Mouse (Mus musculus) intestine, embryonic 14.5 days (tissue): Measurements from ENCODE around the gene Kcne1. TPM values are rescaled to one million over a fixed set of nuclear protein-coding genes. Genes with fewer than 3 reads are reported as not detected.

Experiments used
- ATAC-seq: fragments of 200-750 bp; cut with Nextera tagmentation; replicated peaks from 2 replicates; pipeline ENCODE4 v1.8.0; 2017; ENCODE audit warnings: low read depth, moderate number of reproducible peaks, moderate TSS enrichment, moderate library complexity; ENCODE audit not compliant: low FRiP score, low TSS enrichment
- DNase-seq: peaks from one replicate; pipeline ENCODE4 v3.0.0-alpha.2; 2018; ENCODE audit warnings: low spot score
- H3K27ac ChIP-seq: fragments of 300-500 bp; sonication (generic); 2 replicates; pipeline ENCODE4 v1.5.1; 2014; ENCODE audit warnings: low read depth, mild to moderate bottlenecking, control low read depth
- H3K27me3 ChIP-seq: fragments of 300-500 bp; sonication (generic); replicated peaks from 2 replicates; pipeline ENCODE4 v1.6.1; 2014; ENCODE audit warnings: low read length, control low read depth; ENCODE audit not compliant: control insufficient read depth, insufficient read depth
- H3K36me3 ChIP-seq: fragments of 300-500 bp; sonication (generic); 2 replicates; pipeline ENCODE4 v1.6.1; 2014; ENCODE audit warnings: low read length, control low read depth; ENCODE audit not compliant: control insufficient read depth, insufficient read depth
- H3K4me1 ChIP-seq: fragments of 300-500 bp; sonication (generic); replicated peaks from 2 replicates; pipeline ENCODE4 v1.6.1; 2014; ENCODE audit warnings: low read length, control low read depth, mixed read lengths; ENCODE audit not compliant: control insufficient read depth, insufficient read depth
- H3K4me2 ChIP-seq: fragments of 300-500 bp; sonication (generic); 2 replicates; pipeline ENCODE4 v1.6.1; 2014; ENCODE audit warnings: low read length
- H3K4me3 ChIP-seq: fragments of 300-500 bp; sonication (generic); 2 replicates; pipeline ENCODE4 v1.5.1; 2014; ENCODE audit warnings: low read depth, low read length, control low read depth, mixed read lengths
- H3K9ac ChIP-seq: fragments of 300-500 bp; sonication (generic); 2 replicates; pipeline ENCODE4 v1.6.1; 2014; ENCODE audit warnings: mild to moderate bottlenecking, low read length
- H3K9me3 ChIP-seq: fragments of 300-500 bp; sonication (generic); 2 replicates; pipeline ENCODE4 v1.6.1; 2016; ENCODE audit warnings: low read length, control low read depth; ENCODE audit not compliant: control insufficient read depth
- whole genome bisulfite sequencing: fragments of 180-500 bp; shearing (Covaris S2); extraction: QIAGEN DNeasy Blood & Tissue Kit; methylation state at CpG from one replicate; pipeline ENCODE4 v1.1.7; 2014; 5-methylcytosine and 5-hydroxymethylcytosine counted together
- polyA plus RNA-seq: library from polyadenylated mRNA; unstranded; fragments of >200 nt; fragmentation: Nextera tagmentation; extraction: Ambion mirVana; gene quantifications from 2 replicates; pipeline ENCODE4 v1.2.1, GENCODE M21; 2014

The Kcne1 gene
- polyA plus RNA-seq: 0.32 TPM in 1 of 2 replicates, not detected in the other

DNA sequence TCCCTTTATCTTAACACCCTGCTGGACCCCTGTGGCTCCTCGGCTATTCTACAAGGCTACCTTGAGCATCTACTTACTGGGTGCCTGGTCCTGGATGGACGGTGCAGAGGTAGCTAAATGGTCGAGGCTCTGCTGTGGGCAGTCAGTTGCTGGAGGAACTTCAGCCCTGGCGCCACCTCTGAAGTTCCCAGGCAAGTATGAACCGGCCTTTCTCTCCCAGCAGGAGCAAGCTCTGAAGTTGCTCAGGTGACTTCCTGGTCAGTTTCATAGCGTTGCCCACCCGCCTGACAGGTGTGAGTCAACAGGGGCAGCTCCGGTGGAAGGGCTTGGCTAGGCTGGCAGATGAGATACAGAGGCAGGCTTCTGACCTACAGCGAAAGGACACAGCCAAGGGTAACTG, at the start of gene Kcne1:
Gene Kcne1, minus strand, starts transcription at position 240 of the 400 bp plus-strand sequence.
- Histone ChIP-seq H3K4me2 (peak within 1 kb of the TSS; percentile 18; the same call in 1 of the 2 replicates), H3K27ac (no peak within 1 kb of the TSS), H3K9me3 (no peaks in the 10 kb centered on the region), H3K9ac (no peak within 1 kb of the TSS), H3K36me3 (no peaks in the 10 kb centered on the region), H3K4me1 (peaks cover 4% of the 10 kb centered on the region; the same call in 1 of the 2 replicates), H3K4me3 (no peak within 1 kb of the TSS), H3K27me3 (no peaks in the 10 kb centered on the region)
- WGBS: 48% methylated on average over 9 of the region's 9 CpGs
- ATAC-seq (no peak; the same call in 1 of the 2 replicates), DNase-seq (no peak)

DNA sequence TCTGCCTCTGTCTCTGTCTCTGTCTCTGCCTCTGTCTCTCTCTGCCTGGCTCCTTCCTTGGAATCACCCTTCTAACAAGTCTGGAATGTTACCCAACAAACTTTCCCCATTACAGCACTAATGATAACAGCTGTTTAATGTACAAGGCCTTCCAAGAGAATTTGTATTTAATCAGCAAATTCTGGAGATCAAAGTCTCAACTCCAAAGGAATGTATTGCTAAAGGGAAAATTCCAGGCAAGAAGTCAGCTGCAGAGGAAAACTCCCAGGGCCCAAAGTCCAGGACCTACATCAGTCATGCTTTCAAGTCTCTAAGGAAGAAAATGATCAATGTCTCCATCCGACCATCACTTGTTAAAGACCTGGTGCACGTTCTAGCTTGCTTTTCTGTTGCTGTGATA, 48.6 kb upstream of the Kcne1 start:
- no peak overlapping the region for H3K4me3 ChIP-seq
- no peaks in the 10 kb centered on the region for H3K9me3 ChIP-seq
- H3K9ac ChIP-seq: no peak overlapping the region
- DNase-seq (no peak), ATAC-seq (no peak)
- no peaks in the 10 kb centered on the region for H3K27me3 ChIP-seq
- H3K36me3 ChIP-seq: no peaks in the 10 kb centered on the region
- peaks cover 14% of the 10 kb centered on the region for H3K4me1 ChIP-seq
- H3K4me2 ChIP-seq: no peak overlapping the region
- WGBS: 48% methylated on average over 2 of the region's 2 CpGs
- H3K27ac ChIP-seq: no peak overlapping the region

DNA sequence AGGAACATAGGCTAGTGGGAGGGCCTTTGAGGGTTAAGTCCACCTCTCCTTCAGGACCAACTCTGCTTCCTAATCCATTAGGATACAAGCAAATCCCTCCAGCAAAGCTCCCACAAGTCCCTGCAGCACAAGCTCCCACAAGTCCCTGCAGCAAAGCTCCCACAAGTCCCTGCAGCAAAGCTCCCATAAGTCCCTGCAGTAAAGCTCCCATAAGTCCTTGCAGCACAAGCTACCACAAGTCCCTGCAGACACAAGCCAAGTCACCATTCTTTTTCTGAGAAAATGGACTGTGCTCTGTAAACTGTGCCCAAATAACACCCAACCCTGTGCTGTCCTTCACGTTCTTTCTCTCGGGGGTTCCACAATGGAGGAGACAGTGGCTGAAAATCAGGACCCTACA, 44.9 kb upstream of the Kcne1 start:
- ATAC-seq (no peak), DNase-seq (no peak)
- 94% methylated on average over 2 of the region's 2 CpGs for WGBS
- no peak overlapping the region for H3K4me3 ChIP-seq
- no peaks in the 10 kb centered on the region for H3K9me3 ChIP-seq
- no peak overlapping the region for H3K27ac ChIP-seq
- H3K27me3 ChIP-seq: no peaks in the 10 kb centered on the region
- H3K9ac ChIP-seq: no peak overlapping the region
- no peaks in the 10 kb centered on the region for H3K36me3 ChIP-seq
- H3K4me2 ChIP-seq: no peak overlapping the region
- H3K4me1 ChIP-seq: peaks cover 27% of the 10 kb centered on the region

DNA sequence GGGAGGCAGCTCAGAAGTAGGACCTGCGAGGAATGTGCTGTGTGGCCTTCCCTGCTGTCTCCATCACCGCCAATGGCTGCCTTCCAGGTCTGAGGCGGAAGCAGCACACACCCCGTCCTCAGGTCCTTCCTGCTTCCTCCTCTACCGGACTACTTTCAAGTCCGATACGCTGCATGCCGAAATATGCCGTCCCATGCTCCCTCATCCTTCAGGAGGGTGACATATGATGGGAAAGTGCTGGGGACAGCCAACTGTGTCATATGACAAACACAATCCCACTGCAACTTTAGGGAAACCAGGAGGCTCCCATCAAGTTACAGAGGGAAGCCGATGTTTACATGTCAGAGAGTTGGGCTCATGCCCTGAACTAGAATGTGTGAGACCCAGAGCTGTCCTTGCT, 43.8 kb upstream of the Kcne1 start:
- no peaks in the 10 kb centered on the region for H3K27me3 ChIP-seq
- no peak overlapping the region for H3K9ac ChIP-seq
- WGBS: 60% methylated on average over 10 of the region's 10 CpGs
- peaks cover 29% of the 10 kb centered on the region for H3K4me1 ChIP-seq
- H3K27ac ChIP-seq: no peak overlapping the region
- H3K36me3 ChIP-seq: no peaks in the 10 kb centered on the region
- no peak overlapping the region for H3K4me2 ChIP-seq
- no peaks in the 10 kb centered on the region for H3K9me3 ChIP-seq
- DNase-seq (no peak), ATAC-seq (no peak)
- H3K4me3 ChIP-seq: no peak overlapping the region

DNA sequence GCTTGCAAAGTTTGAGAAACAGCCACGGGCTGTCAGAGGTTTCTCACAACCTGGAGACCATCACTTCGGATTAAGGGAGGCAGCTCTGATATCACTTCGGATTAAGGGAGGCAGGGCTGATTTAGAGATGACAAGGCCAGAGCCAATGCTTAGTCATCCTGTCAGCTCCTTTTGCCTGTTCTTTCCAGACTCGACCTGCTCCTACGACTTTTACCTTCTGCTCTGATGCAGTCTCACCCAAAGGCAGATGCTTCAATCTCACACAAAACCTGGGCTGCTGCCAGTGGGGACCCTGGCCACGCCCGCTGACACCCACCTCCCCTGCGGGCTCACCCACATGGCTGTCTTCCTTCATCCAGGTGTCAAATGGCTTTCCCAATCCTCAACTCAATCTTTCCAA, 42.9 kb upstream of the Kcne1 start:
- H3K4me1 ChIP-seq: peaks cover 32% of the 10 kb centered on the region
- no peak overlapping the region for H3K4me2 ChIP-seq
- H3K36me3 ChIP-seq: no peaks in the 10 kb centered on the region
- no peak overlapping the region for H3K4me3 ChIP-seq
- H3K9me3 ChIP-seq: no peaks in the 10 kb centered on the region
- H3K27me3 ChIP-seq: no peaks in the 10 kb centered on the region
- DNase-seq (no peak), ATAC-seq (no peak)
- H3K27ac ChIP-seq: peak overlapping the region; percentile 14; the same call in 1 of the 2 replicates
- H3K9ac ChIP-seq: no peak overlapping the region
- 34% methylated on average over 8 of the region's 8 CpGs for WGBS

DNA sequence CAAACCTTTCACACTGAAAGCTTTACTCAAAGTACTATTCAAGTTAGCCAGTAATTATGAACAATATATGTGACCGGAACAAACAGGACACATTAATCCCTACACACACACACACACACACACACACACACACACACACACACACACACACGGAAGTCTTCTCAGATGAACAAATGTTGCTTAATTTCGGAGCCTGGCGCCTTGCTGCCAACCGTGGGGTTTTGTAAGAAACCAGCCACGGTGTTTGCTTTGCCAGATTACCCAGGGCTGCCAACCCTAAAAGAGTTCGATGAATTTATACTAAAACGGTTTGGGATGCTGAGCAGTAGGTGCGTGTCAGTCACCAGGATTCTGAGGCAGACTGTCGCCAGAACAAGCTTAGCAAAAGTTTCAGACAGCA, 41.9 kb upstream of the Kcne1 start:
- WGBS: 65% methylated on average over 10 of the region's 10 CpGs
- Histone ChIP-seq H3K4me2 (no peak overlapping the region), H3K27me3 (no peaks in the 10 kb centered on the region), H3K4me3 (no peak overlapping the region), H3K36me3 (peaks cover 9% of the 10 kb centered on the region; the same call in 1 of the 2 replicates), H3K4me1 (peaks cover 32% of the 10 kb centered on the region), H3K9ac (no peak overlapping the region), H3K27ac (no peak overlapping the region), H3K9me3 (no peaks in the 10 kb centered on the region)
- DNase-seq: no peak
- ATAC-seq: no peak

DNA sequence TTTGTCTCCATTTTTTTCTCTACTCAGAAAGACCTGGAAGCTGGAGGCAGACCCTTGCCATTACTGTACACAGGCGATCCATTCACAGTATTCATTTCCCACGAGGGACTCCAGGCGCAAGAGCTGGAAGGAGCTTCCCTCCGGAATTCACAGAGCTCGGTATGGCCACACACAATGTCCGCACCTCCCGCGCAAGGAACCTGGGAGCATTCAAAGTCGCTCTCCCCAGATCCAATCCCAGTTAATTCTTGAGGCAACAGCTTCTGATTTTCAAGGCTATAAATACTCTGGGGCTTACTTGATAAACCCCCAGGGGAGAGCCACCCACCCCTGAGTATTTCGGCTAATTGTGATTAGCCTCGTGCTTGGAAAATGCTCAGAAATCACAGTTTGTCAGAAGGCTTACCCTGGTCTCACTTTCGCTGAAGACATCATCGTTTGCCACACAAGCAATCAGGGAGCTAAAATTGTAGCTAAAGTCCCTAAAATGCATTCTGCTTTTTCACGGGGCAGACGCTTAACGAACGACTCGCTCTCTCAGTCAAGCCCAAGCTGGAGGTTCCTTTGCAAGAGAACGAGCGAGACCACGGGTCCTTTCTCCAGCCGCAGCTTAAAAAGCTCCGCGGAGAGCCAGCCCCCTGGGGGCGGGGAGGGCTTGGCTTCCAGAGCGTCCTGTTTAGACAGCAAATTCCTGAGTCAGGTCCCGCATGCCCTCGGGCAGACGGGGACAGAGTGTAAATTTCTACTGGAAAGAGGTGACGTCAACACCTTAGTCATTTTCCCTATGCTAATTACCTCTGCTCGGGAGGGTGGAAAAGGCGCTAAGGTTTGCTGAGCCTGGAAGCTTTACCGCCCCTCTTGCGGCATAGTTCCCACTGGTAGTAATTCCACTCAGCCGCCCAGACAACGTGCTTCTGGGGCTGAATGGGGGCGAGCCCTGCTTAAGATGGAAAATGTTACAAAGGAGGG, 40.5 kb upstream of the Kcne1 start:
- WGBS: under 1% methylated on average over 37 of the region's 37 CpGs
- Histone ChIP-seq H3K4me3 (peak overlapping the region; percentile 37), H3K36me3 (peaks cover 24% of the 10 kb centered on the region), H3K27me3 (no peaks in the 10 kb centered on the region), H3K27ac (peak overlapping the region; percentile 82), H3K4me1 (peaks cover 32% of the 10 kb centered on the region), H3K9ac (peak overlapping the region; percentile 51), H3K4me2 (peak overlapping the region; percentile 69), H3K9me3 (no peaks in the 10 kb centered on the region)
- ATAC-seq (peak; percentile 83), DNase-seq (peak; percentile 90)

DNA sequence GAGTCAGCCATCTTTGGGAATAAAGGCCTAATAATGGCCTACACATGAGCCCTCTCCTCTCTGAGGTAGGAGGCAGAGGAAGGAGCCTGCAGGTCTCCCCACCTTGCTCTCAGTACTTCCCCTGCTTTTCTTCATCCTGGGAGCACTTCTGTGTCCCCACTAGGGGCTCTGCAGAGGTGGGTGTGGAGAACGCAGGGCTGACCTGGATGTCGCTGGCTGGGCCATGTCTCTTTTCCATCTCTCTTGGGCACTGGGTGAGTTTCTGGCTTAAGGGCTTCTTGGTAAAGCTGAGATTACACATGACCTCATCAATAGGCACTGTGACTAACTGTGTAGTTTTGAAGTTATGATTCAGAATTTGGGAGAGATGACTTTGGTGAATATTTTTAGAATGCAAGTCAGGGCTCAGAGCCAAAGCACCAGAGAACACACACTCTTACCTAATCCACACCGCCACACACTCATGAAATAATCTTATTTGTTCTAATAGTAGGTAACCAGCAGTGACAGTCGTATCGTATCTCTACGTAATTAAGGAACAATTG, 39.4 kb upstream of the Kcne1 start:
- peak overlapping the region; percentile 41; the same call in 1 of the 2 replicates for H3K27ac ChIP-seq
- WGBS: 58% methylated on average over 6 of the region's 6 CpGs
- H3K9ac ChIP-seq: no peak overlapping the region
- ATAC-seq (no peak), DNase-seq (no peak)
- H3K4me1 ChIP-seq: peaks cover 32% of the 10 kb centered on the region
- H3K4me2 ChIP-seq: peak overlapping the region; percentile 69
- H3K4me3 ChIP-seq: peak overlapping the region; percentile 37
- no peaks in the 10 kb centered on the region for H3K27me3 ChIP-seq
- H3K9me3 ChIP-seq: no peaks in the 10 kb centered on the region
- H3K36me3 ChIP-seq: peaks cover 27% of the 10 kb centered on the region
